Mouse (Mus musculus) lung, adult 2 months (tissue): ENCODE results near the gene Rer1.

Experiments used
- CTCF ChIP-seq: fragments of 200-500 bp; IDR thresholded peaks from 2 replicates; pipeline ENCODE4 v1.5.1; 2011; ENCODE audit warnings: mild to moderate bottlenecking, low read length, control low read depth; ENCODE audit not compliant: insufficient read depth
- POLR2A ChIP-seq: fragments of 200-500 bp; IDR thresholded peaks from 2 replicates; pipeline ENCODE4 v1.6.1; 2011; ENCODE audit warnings: low read depth, mild to moderate bottlenecking, control low read depth, low read length, borderline replicate concordance; ENCODE audit errors: extremely low read depth

DNA sequence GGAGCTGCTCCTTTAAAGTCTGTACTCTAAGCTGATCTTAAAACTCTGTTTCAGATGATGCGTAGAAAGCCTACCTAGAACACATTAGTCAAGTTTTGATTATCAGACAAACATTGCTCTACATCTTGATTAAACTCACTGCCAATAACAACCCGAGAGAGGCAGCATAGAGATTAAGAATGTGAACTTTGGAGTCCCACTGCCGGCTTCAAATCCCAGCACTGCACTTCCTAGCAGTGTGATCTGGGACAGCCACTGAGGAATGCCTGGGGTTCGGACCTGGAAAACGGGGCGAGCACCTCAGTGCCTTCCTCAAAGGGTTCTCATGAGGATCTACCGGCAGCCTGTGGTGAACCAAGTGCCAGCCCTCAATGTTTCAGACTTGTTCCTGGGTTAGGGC, 1.8 kb downstream of the Rer1 start:
- TF ChIP-seq CTCF (no peak), POLR2A (no peak)
